Mouse (Mus musculus): ENCODE results near the gene Zfp616.

The Zfp616 gene

DNA sequence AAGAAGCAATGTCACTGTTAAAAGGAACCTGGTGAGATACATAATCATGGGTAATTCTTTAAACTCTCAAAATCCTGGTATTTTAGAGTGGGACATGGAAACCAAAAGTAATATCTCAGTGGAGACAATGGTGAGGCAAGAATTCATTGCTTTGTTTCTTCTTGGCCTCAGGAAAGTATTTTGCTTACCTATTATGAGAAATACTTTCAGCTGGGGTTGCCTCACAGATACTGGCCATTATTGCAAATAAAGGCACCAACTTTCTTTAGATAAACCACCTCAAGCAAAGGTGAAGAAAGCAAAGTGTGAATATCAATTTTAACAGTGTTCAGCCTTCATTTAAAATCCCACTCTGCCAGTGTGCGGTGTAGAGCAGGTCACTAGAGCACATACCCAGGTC is at the start of gene Zfp616:
Gene Zfp616, plus strand, starts transcription at position 301 of the 400 bp plus-strand sequence.
- no peak for DNase-seq (ENCODE audit: extremely low spot score, low spot score)

GRCm38 (mm10) chr11:74051347-74051746 is 18.4 kb upstream of the Zfp616 start:
- DNase-seq (ENCODE audit: extremely low spot score, low spot score): no peak

GRCm38 (mm10) chr11:74056451-74056850 is 13.3 kb upstream of the Zfp616 start, which contains the start of the genes Olfr139 and Olfr399:
TSS of gene Olfr139 (minus strand) at chr11:74056551.
TSS of gene Olfr399 (minus strand) at chr11:74056615.
- DNase-seq (ENCODE audit: extremely low spot score, low spot score): no peak

DNA sequence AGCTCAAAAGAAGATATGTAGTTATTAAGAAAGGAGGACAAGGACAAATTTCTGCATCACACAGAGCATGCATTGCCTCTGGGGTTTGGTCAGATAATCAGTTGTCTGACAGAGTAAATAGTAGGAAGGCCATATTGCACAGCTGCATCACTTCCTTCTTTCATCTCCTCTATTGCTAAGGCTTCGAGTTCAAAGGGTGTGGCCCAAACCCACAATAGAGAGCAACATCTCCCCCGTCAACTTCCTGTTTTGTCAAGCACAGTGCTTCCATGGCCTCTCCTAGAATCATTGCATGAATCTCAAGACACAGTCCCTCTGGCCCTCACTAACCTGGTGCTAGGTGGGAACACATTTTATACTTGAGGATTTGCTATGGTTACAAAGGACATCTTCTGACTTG is 31.0 kb downstream of the Zfp616 start:
- no peak for DNase-seq (ENCODE audit: extremely low spot score, low spot score)

- DNase-seq (ENCODE audit: extremely low spot score, low spot score): no peak
Observed at GRCm38 (mm10) chr11:74101507-74101906, 31.8 kb downstream of the Zfp616 start.

DNA sequence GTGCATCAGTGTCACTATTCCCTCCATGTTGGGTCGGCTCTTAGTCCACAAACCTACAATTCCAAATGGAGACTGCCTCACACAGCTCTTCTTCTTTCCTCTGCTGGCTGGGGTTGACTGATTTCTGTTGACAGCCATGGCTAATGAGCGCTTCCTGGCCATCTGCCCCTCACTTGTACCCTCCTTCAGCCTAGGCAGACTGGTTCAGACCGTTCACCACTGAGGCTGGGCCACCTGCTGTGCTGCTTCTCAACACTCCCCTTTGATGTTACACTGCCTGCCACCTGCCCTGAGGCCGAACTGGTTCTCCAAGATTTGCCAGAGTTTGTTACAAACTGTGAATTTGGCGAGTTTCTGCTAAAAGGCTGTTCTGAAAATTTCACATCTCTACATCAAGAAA is 35.3 kb downstream of the Zfp616 start:
- DNase-seq (ENCODE audit: extremely low spot score, low spot score): peak; percentile 12

GRCm38 (mm10) chr11:74113412-74113811 is 43.7 kb downstream of the Zfp616 start, which contains the start of gene Olfr401:
TSS of gene Olfr401 (plus strand) at chr11:74113712.
- no peak for DNase-seq (ENCODE audit: extremely low spot score, low spot score)

All from neural tube, embryonic 10.5 days (tissue).